Mouse (Mus musculus) thymus, adult 2 months (tissue): ENCODE data around the gene Sema6b.

ENCODE experiments used
- CTCF ChIP-seq: fragments of 200-500 bp; IDR thresholded peaks from 2 replicates; pipeline ENCODE4 v1.5.1; 2012; ENCODE audit warnings: mild to moderate bottlenecking, control low read depth, low read length, moderate library complexity, borderline replicate concordance; ENCODE audit not compliant: control insufficient read depth, poor library complexity, insufficient read depth; ENCODE audit errors: extremely low read depth
- POLR2A ChIP-seq: fragments of 200-500 bp; IDR thresholded peaks from 2 replicates; pipeline ENCODE4 v1.6.1; 2012; ENCODE audit warnings: mild to moderate bottlenecking, low read length, control low read depth, moderate library complexity; ENCODE audit not compliant: control insufficient read depth, poor library complexity, insufficient read depth; ENCODE audit errors: extremely low read depth

- TF ChIP-seq CTCF = peak; percentile 92
- TF ChIP-seq POLR2A = no peak
These were observed 19.6 kb upstream of the Sema6b start for GRCm38 (mm10) chr17:56159729-56160128.
